Mouse (Mus musculus): ENCODE results near the gene Cyp2t4. TPM values are rescaled to one million over a fixed set of nuclear protein-coding genes. Genes with fewer than 3 reads are reported as not detected.
A peak's percentile ranks its signal among the peaks of the same experiment; 100 is the strongest.

Gene Cyp2t4
- polyA plus RNA-seq, 1 experiment, result 0.02 TPM

- Histone ChIP-seq H3K27me3 (ENCODE audit: control insufficient read depth, insufficient read depth, insufficient read length) (no peaks in the 10 kb centered on the region), H3K4me2 (ENCODE audit: low read depth) (no peak overlapping the region), H3ac (ENCODE audit: control insufficient read depth, insufficient read length) (no peak overlapping the region), H3K79me2 (ENCODE audit: control insufficient read depth, insufficient read depth) (peaks cover 2% of the 10 kb centered on the region), H3K4me3 (no peak overlapping the region), H3K36me3 (ENCODE audit: control insufficient read depth, insufficient read depth) (peaks cover 5% of the 10 kb centered on the region)
- TF ChIP-seq TCF12 (IDR thresholded peaks at IDR 0.05; ENCODE audit: insufficient read depth, poor library complexity, severe bottlenecking) (no peak), USF1 (IDR thresholded peaks at IDR 0.05; ENCODE audit: low read depth) (no peak), MYOD1 (IDR thresholded peaks at IDR 0.05; ENCODE audit: control insufficient read depth in 1 of 3, insufficient read length in 2 of 3, low read depth in 2 of 3) (no peak), TCF3 (IDR thresholded peaks at IDR 0.05; ENCODE audit: insufficient read length, low read depth) (no peak), E2F4 (IDR thresholded peaks at IDR 0.05; ENCODE audit: insufficient read depth) (no peak), REST (IDR thresholded peaks at IDR 0.05; ENCODE audit: insufficient read depth, insufficient read length) (no peak), CEBPB (IDR thresholded peaks at IDR 0.05; ENCODE audit: insufficient read depth, poor library complexity, severe bottlenecking) (no peak), POLR2A (IDR thresholded peaks at IDR 0.05; ENCODE audit: insufficient read length, low read depth) (no peak), SRF (IDR thresholded peaks at IDR 0.05; ENCODE audit: control insufficient read depth, insufficient read length, low read depth) (no peak), MAX (IDR thresholded peaks at IDR 0.05; ENCODE audit: low read depth) (no peak), POLR2AphosphoS2 (IDR thresholded peaks at IDR 0.05; ENCODE audit: insufficient read length, low read depth) (no peak), MYOG (IDR thresholded peaks at IDR 0.05; ENCODE audit: control insufficient read depth in 1 of 3, insufficient read depth in 1 of 3, insufficient read length in 2 of 3, low read depth in 2 of 3) (no peak)
Measured at GRCm38 (mm10) chr7:27170981-27171380, 17.5 kb downstream of the Cyp2t4 start.

- no peaks in the 10 kb centered on the region for H3K27me3 ChIP-seq (ENCODE audit: control insufficient read depth, insufficient read depth, insufficient read length)
- no peak overlapping the region for H3ac ChIP-seq (ENCODE audit: control insufficient read depth, insufficient read length)
- no peak overlapping the region for H3K4me3 ChIP-seq
- H3K4me2 ChIP-seq (ENCODE audit: low read depth), result no peak overlapping the region
- H3K79me2 ChIP-seq (ENCODE audit: control insufficient read depth, insufficient read depth), result peaks cover 7% of the 10 kb centered on the region
- TF ChIP-seq MAX (IDR thresholded peaks at IDR 0.05; ENCODE audit: low read depth) (no peak), MYOD1 (IDR thresholded peaks at IDR 0.05; ENCODE audit: control insufficient read depth in 1 of 3, insufficient read length in 2 of 3, low read depth in 2 of 3) (no peak), TCF3 (IDR thresholded peaks at IDR 0.05; ENCODE audit: insufficient read length, low read depth) (no peak), POLR2A (IDR thresholded peaks at IDR 0.05; ENCODE audit: insufficient read length, low read depth) (no peak), CEBPB (IDR thresholded peaks at IDR 0.05; ENCODE audit: insufficient read depth, poor library complexity, severe bottlenecking) (no peak), SRF (IDR thresholded peaks at IDR 0.05; ENCODE audit: control insufficient read depth, insufficient read length, low read depth) (no peak), USF1 (IDR thresholded peaks at IDR 0.05; ENCODE audit: low read depth) (no peak), REST (IDR thresholded peaks at IDR 0.05; ENCODE audit: insufficient read depth, insufficient read length) (no peak), MYOG (IDR thresholded peaks at IDR 0.05; ENCODE audit: control insufficient read depth in 1 of 3, insufficient read depth in 1 of 3, insufficient read length in 2 of 3, low read depth in 2 of 3) (no peak), E2F4 (IDR thresholded peaks at IDR 0.05; ENCODE audit: insufficient read depth) (no peak), TCF12 (IDR thresholded peaks at IDR 0.05; ENCODE audit: insufficient read depth, poor library complexity, severe bottlenecking) (no peak), POLR2AphosphoS2 (IDR thresholded peaks at IDR 0.05; ENCODE audit: insufficient read length, low read depth) (no peak)
- H3K36me3 ChIP-seq (ENCODE audit: control insufficient read depth, insufficient read depth), result peaks cover 5% of the 10 kb centered on the region
Measured at GRCm38 (mm10) chr7:27174496-27174895, 21.0 kb downstream of the Cyp2t4 start.

- Histone ChIP-seq H3ac (ENCODE audit: control insufficient read depth, insufficient read length) (no peak overlapping the region), H3K4me3 (no peak overlapping the region), H3K4me2 (ENCODE audit: low read depth) (no peak overlapping the region), H3K27me3 (ENCODE audit: control insufficient read depth, insufficient read depth, insufficient read length) (no peaks in the 10 kb centered on the region), H3K79me2 (ENCODE audit: control insufficient read depth, insufficient read depth) (peaks cover 7% of the 10 kb centered on the region), H3K36me3 (ENCODE audit: control insufficient read depth, insufficient read depth) (peaks cover 5% of the 10 kb centered on the region)
- TF ChIP-seq MAX (IDR thresholded peaks at IDR 0.05; ENCODE audit: low read depth), result no peak
- TF ChIP-seq REST (IDR thresholded peaks at IDR 0.05; ENCODE audit: insufficient read depth, insufficient read length), result no peak
- no peak for TF ChIP-seq E2F4 (IDR thresholded peaks at IDR 0.05; ENCODE audit: insufficient read depth)
Measured at GRCm38 (mm10) chr7:27174896-27175295, 21.4 kb downstream of the Cyp2t4 start.

GRCm38 (mm10) chr7:27177942-27178323, 24.4 kb downstream of the Cyp2t4 start:
- Histone ChIP-seq H3K79me2 (ENCODE audit: control insufficient read depth, insufficient read depth) (peaks cover 7% of the 10 kb centered on the region), H3ac (ENCODE audit: control insufficient read depth, insufficient read length) (no peak overlapping the region), H3K36me3 (ENCODE audit: control insufficient read depth, insufficient read depth) (peaks cover 5% of the 10 kb centered on the region), H3K4me3 (peak overlapping the region; percentile 42), H3K27me3 (ENCODE audit: control insufficient read depth, insufficient read depth, insufficient read length) (no peaks in the 10 kb centered on the region), H3K4me2 (ENCODE audit: low read depth) (peak overlapping the region; percentile 82)
- TF ChIP-seq USF1 (IDR thresholded peaks at IDR 0.05; ENCODE audit: low read depth) (no peak), REST (IDR thresholded peaks at IDR 0.05; ENCODE audit: insufficient read depth, insufficient read length) (no peak), CEBPB (IDR thresholded peaks at IDR 0.05; ENCODE audit: insufficient read depth, poor library complexity, severe bottlenecking) (no peak), MAX (IDR thresholded peaks at IDR 0.05; ENCODE audit: low read depth) (no peak), TCF3 (IDR thresholded peaks at IDR 0.05; ENCODE audit: insufficient read length, low read depth) (no peak), E2F4 (IDR thresholded peaks at IDR 0.05; ENCODE audit: insufficient read depth) (no peak), TCF12 (IDR thresholded peaks at IDR 0.05; ENCODE audit: insufficient read depth, poor library complexity, severe bottlenecking) (no peak), POLR2AphosphoS2 (IDR thresholded peaks at IDR 0.05; ENCODE audit: insufficient read length, low read depth) (no peak), MYOD1 (IDR thresholded peaks at IDR 0.05; ENCODE audit: control insufficient read depth in 1 of 3, insufficient read length in 2 of 3, low read depth in 2 of 3) (no peak)

Measured in myocyte (in vitro differentiated cells).